Mouse (Mus musculus): ENCODE results near the gene Snn. TPM values are rescaled to one million over a fixed set of nuclear protein-coding genes. Genes with fewer than 3 reads are reported as not detected.

Gene Snn
- total RNA-seq, 1 experiment from 2014 or later: 16.3 TPM

DNA sequence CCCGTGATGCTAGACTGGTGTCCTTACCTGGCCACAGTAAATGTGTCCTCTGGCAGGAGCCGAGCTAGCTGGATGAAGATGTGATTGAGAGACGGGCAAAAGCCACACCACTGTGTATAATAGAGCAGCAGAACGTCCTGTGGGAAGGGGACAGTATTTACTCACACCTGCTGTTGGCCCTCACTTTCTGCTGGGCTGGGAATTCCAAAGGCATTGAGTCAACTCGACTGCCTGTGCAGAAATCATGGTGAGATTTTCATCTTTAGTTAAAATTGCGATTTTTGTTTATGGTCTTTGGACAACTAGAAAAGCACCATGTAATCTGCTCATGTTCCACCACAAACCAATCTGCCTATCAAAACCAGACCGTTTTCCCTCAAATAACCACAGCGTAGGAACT is 23.4 kb downstream of the Snn start:
- DNase-seq: no peak

DNA sequence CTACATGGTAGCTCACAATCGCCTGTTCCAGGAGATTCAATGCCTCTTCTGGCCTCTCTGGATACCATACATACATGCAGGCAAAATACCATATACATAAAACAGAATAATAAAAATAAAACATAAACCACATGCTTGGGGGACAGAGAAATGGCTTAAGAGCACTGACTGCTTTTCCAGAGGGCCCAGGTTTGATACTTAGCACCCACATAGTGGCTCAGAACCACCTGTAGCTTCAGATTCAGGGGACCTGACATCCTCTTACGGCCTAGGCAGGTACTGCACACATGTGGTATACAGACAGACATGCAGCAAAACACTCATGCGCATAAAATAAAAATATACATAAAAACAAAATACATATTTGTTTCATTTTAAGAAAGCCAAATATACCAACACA is 25.6 kb downstream of the Snn start:
- no peak for DNase-seq

- DNase-seq: no peak
Observed at GRCm38 (mm10) chr16:11086856-11087588, 26.3 kb downstream of the Snn start.

GRCm38 (mm10) chr16:11090836-11091570 is 30.3 kb downstream of the Snn start:
- DNase-seq: peak; percentile 19

GRCm38 (mm10) chr16:11092061-11092460 is 31.3 kb downstream of the Snn start:
- DNase-seq: peak; percentile 40

GRCm38 (mm10) chr16:11092523-11092922 is 31.8 kb downstream of the Snn start:
- no peak for DNase-seq

DNA sequence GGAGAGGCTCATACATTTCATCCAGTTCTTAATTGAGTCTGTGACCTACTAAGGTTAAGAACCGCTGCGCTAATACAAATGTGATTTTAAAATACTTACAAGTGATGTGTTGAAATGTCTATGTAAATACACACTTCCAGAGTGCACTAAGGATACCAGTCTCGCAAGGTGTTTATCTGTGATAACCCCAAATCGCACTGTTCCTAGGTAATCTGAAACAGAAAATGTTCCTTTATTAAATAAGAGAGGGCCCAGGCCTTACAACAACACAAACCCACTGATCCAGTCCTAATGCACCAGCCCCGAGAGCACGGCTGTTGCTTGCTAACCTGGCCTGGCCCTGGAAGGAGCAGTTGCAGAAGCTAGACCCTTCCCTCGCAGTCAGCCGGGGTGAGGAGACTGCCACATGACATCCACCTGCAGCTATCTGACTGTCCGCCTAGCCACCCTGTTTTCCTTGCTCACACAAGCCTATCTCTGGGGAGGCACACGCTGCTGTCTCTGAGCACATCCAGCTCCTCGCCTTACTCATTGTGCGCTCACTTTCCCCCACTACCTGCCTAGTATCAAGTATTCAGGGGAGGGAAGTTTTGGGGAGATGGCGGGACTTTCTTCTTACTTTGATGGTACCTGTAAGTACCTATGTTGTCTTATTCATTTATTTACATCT is 33.1 kb downstream of the Snn start:
- DNase-seq: no peak

- no peak for DNase-seq
Observed at GRCm38 (mm10) chr16:11097301-11097700, 36.6 kb downstream of the Snn start.

GRCm38 (mm10) chr16:11104905-11105304 is 44.2 kb downstream of the Snn start:
- DNase-seq: no peak

GRCm38 (mm10) chr16:11109198-11109740 is 48.5 kb downstream of the Snn start:
- DNase-seq: no peak

- no peak for DNase-seq
Observed at GRCm38 (mm10) chr16:11122625-11123024, 61.9 kb downstream of the Snn start.

- no peak for DNase-seq
Observed at GRCm38 (mm10) chr16:11124110-11124509, 63.4 kb downstream of the Snn start.

Other genes with a start within 250 kb of the Snn start
- not detected in 2 replicates for gene Gm11172, start 248.0 kb upstream of the Snn start, total RNA-seq (2021)
- gene Rmi2, start 225.9 kb upstream of the Snn start, total RNA-seq (2021): 1.5 and 1.6 TPM in 2 replicates
- gene Litaf, start 5.2 kb downstream of the Snn start, total RNA-seq (2021): 38.6 and 47.5 TPM in 2 replicates
- gene Txndc11, start 73.7 kb downstream of the Snn start, total RNA-seq (2021): 42.1 and 42.6 TPM in 2 replicates
- gene Zc3h7a, start 115.4 kb downstream of the Snn start, total RNA-seq (2021): 63.3 and 78.2 TPM in 2 replicates
- gene Rsl1d1, start 142.4 kb downstream of the Snn start, total RNA-seq (2021): 78.6 and 81.6 TPM in 2 replicates
- gene Gspt1, start 193.4 kb downstream of the Snn start, total RNA-seq (2021): 122 and 133 TPM in 2 replicates